Mouse (Mus musculus): ENCODE measurements at regions not wholly inside any gene's neighbourhood (a gene's known extent, or its start where the extent isn't known, plus 50 kb on each side); places are given as distances from the start of the nearest gene placed in this dataset.

- TF ChIP-seq CTCF (IDR thresholded peaks at IDR 0.05; ENCODE audit: low read depth), result no peak
- no peak for TF ChIP-seq EP300 (IDR thresholded peaks at IDR 0.05; ENCODE audit: low read depth)
These were observed 152.1 kb downstream of the En1 start for GRCm38 (mm10) chr1:120754337-120754736.
